Mouse (Mus musculus) kidney, adult 11 months (tissue): Measurements from ENCODE around the gene Olfr2.
"Not testable (repeated sequence)": the region's sequence is repeated elsewhere in the genome, so short reads cannot be mapped to it uniquely, and the experiment has no call there.

Experiments used
- DNase-seq: peaks from one replicate; pipeline ENCODE4 v3.0.0; 2022

The Olfr2 gene

DNA sequence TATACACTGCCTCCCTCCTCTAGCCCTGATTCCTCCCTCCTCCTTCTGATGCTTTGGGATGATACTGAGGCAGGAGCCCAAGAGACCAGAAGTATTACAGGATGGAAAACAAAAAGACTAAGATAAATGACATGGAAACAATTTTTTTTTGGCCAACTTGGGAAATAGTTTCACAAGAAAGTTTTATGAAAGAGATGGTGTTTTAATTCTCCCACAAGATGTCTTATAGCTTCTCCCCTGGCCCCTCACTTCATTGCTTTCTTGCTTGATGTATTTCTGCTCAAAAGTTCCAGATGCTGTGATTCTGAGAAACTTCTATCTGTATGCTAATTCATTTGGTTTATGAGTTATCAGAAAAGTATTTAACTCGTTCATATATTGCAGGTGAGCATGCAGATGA is at the start of gene Olfr2:
Olfr2 (minus strand) TSS at position 101 of the 400 bp plus-strand sequence.
- DNase-seq, result no peak

DNA sequence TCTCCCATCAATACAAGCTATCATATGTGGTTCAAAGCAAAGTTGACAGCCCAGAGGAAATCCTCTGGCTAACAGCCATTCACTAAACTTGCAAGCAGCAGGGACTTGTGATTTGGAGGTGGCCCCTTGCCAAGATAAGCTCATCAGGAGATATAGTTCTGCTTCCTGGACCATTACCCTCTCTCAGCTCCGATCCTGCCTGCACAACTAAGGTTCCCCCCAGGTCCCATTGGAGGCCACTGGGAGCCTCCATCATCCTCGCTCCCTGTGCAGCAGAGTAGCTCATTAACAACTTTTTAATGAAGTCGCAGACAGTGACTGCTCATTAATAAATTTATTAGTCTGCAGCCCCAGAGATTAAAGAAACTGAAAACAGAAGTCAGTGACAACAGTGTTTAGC is 41.7 kb upstream of the Olfr2 start:
- DNase-seq, result no peak

DNA sequence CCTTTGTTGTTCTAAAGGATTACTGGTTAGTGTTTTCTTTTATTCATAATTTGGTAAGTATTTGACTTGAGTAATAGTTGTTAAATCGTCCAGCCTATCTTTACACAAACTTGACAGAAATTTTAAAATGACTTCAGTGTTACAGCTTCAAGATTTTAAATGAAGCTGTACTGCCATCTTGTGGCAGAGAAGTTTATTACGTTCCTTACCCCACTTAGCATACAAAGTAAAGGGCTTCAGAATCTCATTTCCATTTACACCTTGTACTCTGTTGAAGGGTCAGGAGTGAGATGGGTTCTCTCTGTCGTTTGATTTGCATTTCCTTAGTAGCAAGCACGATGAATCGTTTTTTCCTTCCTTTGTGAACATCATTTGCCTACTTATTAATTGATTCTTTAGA is 40.0 kb upstream of the Olfr2 start:
- DNase-seq, result no peak

DNA sequence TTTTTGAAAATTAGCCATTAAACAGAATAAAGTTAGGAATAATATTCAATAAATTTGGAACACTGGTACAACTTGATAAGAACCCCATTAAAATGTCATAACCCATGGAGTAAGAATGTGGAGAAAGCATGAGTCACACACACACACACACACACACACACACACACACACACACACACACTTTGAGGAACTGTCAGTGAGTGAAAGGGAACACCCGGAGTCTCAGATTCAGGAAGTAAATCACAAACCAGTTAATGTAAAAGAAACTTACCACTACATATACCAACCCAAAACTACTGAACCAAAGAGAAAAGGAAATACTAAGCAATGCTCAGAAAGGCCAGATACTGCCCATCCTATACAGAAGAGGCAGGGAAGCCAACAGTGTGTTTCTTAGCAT is 38.5 kb upstream of the Olfr2 start:
- DNase-seq, result no peak

DNA sequence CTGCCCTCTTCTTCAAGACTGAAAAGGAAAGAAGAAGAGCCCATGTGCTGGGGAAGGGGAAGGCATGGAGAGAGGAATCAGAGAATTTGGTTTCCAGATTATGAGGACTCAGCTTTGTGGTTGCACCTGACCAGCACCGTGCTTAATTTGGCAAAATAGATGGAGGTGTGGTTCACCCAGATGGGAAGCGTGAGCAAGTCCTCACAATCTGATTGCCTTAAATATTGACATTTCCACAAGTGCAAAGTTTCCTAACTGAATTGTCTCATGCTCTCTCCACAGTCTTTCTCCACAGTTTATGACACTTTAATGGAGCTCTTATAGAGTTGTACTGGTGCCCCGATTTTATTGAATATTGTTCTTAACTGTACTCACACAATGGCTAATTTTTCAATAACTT is 37.3 kb upstream of the Olfr2 start:
- DNase-seq, result no peak

DNA sequence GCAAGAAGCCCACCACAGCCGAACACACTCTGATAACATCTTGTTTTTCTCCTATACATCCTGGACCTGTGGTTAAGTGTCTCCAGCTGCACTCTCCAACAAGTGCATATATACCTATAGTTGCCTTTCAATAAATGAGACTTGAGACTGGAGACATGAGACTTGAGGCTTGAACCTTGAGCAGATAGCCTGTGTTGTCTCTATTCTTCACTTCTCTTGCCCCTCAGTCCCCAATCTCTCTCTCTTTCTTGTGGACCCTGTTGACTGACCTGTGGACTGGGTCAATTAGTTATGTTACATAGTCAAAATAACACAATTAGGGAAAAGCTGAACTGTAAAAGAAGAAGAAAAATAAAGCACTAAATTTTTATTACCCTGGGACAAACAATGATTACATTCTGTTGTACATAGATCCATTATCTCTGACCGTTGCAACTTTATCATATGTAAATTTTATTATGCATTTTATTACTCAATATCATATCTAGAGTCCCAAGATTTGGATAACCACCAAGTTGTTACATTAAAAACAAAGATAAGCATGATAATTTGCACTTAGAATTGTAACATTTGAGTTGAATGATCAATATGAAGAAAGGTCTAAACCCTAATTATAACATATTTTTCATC is 34.2 kb upstream of the Olfr2 start:
- no peak for DNase-seq

DNA sequence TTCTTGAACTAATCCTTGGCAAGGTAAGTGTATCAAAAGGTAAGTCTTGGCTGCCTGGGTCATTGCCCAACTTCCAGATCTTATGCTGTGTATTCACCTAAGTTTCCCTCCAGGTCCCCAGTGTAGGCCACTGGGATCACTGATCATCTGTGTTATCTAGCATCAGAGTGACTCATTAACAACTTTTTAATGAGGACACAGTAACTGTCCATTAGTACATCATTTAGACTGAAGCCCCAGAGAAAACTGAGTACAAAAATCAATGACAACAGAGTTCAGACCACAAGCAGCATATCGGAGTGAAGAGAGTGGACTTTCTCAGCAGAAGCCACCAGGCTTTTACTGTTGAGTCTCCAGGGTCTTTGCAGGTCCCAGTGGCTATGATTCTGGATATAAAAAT is 25.0 kb upstream of the Olfr2 start, which contains the start of gene Olfr713:
Olfr713 (plus strand) TSS at position 301 of the 400 bp plus-strand sequence.
- no peak for DNase-seq

DNA sequence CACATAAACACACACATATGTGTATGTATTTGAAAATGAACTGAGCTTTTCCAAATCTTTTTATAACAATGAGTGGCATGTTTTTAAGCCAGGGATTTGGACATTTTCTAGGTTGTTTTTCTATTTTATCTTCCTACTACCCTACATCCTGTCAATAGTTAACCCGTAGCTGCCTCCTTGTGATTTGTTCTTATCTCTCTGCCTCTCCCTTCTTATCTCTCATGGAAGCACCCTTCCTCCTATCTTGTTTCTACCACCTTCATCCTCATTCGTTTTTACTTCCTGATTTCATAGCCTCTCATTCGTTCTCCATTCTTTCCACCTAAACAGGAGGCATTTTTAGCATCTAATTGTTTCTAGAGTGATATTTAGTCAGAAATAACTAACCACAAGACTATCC is 1.7 kb downstream of the Olfr2 start:
- DNase-seq, result no peak

DNA sequence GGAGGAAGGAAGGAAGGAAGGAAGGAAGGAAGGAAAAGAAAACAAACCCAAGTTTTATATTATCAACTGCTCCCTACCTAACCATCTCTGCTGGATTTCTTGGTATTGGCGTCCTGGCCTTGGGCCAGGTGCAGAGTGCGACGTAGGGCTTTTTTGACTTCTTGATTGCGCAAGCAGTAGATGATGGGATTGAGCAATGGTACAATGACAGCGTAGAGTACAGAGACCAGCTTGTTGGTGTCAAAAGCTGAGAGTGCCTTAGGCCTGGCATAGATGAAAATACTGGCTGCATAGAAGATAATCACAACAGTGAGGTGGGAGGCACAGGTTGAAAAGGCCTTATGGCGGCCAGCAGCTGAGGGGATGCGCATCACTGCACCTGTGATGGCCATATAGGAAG is 5.1 kb downstream of the Olfr2 start:
- no peak for DNase-seq

DNA sequence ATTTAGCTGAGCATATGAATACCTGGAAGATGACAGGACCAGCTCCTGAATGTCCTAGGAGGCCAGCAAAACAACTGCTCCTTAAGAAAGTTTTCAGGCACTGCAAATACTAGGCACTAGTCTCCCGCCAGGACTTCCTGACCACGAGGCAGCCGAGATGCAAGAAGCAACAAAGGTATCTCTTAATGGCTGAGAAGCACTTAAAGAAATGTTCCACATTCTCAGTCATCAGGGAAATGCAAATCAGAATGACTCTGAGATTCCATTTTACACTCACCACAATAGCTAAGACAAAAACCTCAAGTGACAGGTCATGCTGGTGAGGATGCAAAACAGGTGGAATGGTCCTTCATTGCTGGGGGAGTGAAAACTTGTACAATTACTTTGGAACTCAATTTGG is 20.6 kb downstream of the Olfr2 start:
- no peak for DNase-seq

DNA sequence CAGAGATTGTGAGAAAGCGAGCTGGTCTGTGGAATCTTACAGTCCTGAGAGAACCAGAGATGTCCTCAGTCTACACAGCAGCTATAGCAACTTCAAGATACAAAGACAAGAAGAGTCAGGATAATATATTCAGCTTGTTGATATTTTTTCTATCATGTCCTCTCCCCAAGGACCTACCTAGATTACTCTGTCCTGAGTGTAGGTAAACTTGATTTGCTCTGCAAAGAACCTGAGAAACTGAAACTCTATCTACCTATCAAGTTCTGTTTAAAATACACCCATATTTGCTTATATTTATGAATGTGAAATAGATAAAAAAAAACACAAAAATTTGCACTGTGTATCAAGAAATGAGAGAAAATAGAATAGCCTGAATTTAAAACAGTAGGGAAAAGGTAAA is 30.5 kb downstream of the Olfr2 start, which contains the start of gene Olfr711:
Olfr711 (minus strand) TSS at position 101 of the 400 bp plus-strand sequence.
- no peak for DNase-seq

DNA sequence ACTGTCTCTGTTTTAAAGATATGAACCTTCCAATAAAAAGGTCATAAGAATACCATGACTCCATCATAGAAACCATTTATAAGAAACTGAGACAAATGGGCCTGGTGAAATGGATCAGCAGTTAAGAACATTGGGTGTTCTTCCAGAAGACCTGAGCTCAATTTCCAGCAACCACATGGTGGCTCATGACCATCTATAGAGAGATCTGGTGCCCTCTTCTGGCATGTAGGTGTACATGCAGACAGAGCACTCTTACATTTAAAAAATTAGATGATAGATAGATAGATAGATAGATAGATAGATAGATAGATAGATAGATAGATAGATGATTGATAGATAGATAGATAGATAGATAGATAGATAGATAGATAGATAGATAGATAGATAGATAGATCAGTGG is 38.4 kb downstream of the Olfr2 start:
- DNase-seq, result not testable (repeated sequence)

DNA sequence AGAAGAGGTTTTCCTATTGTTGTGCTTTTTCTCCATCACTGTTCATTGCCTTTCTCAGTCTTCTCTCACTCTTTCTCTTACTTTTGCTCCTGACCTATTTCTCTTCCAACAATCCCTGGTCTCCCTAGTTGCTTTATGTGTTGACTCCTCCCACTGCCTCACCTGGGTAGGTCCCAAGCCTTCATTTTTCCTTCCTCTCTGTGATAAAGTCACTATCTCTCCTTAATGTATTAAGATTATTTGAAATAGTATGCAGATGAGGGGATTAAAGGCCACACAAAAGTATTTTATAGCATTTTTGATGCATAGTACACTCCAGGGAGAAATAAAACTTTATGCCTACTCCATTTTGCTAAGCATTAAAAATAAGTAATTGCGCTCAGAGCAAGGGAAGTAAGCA is 42.0 kb downstream of the Olfr2 start, which contains the start of gene Olfr6:
Olfr6 (minus strand) TSS at position 101 of the 400 bp plus-strand sequence.
- DNase-seq, result no peak

DNA sequence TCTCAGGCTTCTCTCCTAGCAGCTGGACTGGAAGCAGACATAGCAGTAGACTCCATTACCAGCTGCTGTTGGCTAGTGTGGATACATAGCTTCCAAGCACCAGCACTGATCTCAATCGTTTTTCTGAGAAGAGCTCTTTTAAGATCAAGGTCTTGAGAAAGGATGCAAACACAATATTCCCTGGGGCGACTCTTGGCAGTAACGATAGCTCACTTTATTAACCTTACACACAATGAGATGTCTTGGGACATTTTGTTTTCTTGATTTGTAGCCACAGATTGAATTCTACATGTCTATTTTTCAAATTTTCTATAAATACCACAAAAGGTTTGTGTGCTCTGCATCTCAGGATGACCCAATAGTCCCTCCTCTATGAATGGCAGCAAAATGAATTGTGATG is 57.7 kb downstream of the Olfr2 start, which contains the start of gene Olfr710:
Olfr710 (minus strand) TSS at position 101 of the 400 bp plus-strand sequence.
- no peak for DNase-seq
